Comparison of ENCODE assay signal across 21 mouse cellular contexts in genomic region chr17:72285961-72286360, GRCm38 (mm10).
DNase-seq lines count a peak whose midpoint lies in the region; ATAC-seq lines count a peak whose summit lies in the region.
"Had no signal": no experiment of that assay in that cellular context is flagged by ENCODE, and none has a peak within 500 bp of the region (broad histone marks: within the 10 kb centered on the region; RNA-seq: fewer than 3 reads in every experiment).

No protein-coding gene starts in this region.

- DNase-seq in cerebellum, postnatal 10 days, result peak; percentile 9 to 17
- no peak for DNase-seq in cerebellum, adult 11-12 months
- DNase-seq in layer of hippocampus, adult 18-20 months (ENCODE audit: low spot score in 2 of 2), result peak; percentile 10 to 29
- DNase-seq in layer of hippocampus, adult 9-10 months (ENCODE audit: low spot score), result no peak
- peak; percentile 8 for DNase-seq in ZHBTc4 (ENCODE audit: low read depth, low spot score)
- DNase-seq in midbrain, embryonic 14.5 days, result peak; percentile 56
- DNase-seq in kidney, adult 8-10 months, result no peak
- DNase-seq: adrenal gland, postnatal 36 days; cerebellum, adult 8-10 months; gastrocnemius, postnatal 36 days; kidney, adult 2 months; kidney, postnatal 25 days; lung, postnatal 4 days had no signal

- H3K9me3 ChIP-seq in midbrain, embryonic 14.5 days (ENCODE audit: control insufficient read depth, low read length), result no peaks in the 10 kb centered on the region
- H3K9me3 ChIP-seq: heart, embryonic 10.5 days; hindbrain, embryonic 12.5 days; limb, embryonic 13.5 days; lung, embryonic 15.5 days had no signal

- no peaks in the 10 kb centered on the region for H3K36me3 ChIP-seq in midbrain, embryonic 14.5 days (ENCODE audit: control insufficient read depth, insufficient read depth, low read length)
- H3K36me3 ChIP-seq: heart, embryonic 10.5 days; hindbrain, embryonic 12.5 days; limb, embryonic 13.5 days; lung, embryonic 15.5 days had no signal

- H3K4me2 ChIP-seq in midbrain, embryonic 14.5 days (ENCODE audit: low read length), result no peak overlapping the region
- H3K4me2 ChIP-seq: hindbrain, embryonic 12.5 days; limb, embryonic 13.5 days; lung, embryonic 15.5 days had no signal

- H3K9ac ChIP-seq in midbrain, embryonic 14.5 days (replicated peaks; ENCODE audit: low read length), result no peak overlapping the region
- H3K9ac ChIP-seq: hindbrain, embryonic 12.5 days; limb, embryonic 13.5 days; liver, embryonic 14.5 days; lung, embryonic 15.5 days had no signal

- no peak overlapping the region for H3K4me3 ChIP-seq in midbrain, embryonic 14.5 days (replicated peaks; ENCODE audit: low read depth, low read length)
- H3K4me3 ChIP-seq: heart, embryonic 10.5 days; hindbrain, embryonic 12.5 days; limb, embryonic 13.5 days; lung, embryonic 15.5 days had no signal

- no peak overlapping the region for H3K27ac ChIP-seq in midbrain, embryonic 14.5 days (replicated peaks; ENCODE audit: low read depth, low read length)
- H3K27ac ChIP-seq: heart, embryonic 10.5 days; hindbrain, embryonic 12.5 days; limb, embryonic 13.5 days; liver, embryonic 14.5 days; lung, embryonic 15.5 days; stomach, postnatal 0 days had no signal

- WGBS in midbrain, embryonic 14.5 days, result 4% methylated on average over 3 of the region's 3 CpGs

- 0 out of 2 replicates have a peak, but pooled peaks cover 5% of the 10 kb centered on the region for H3K4me1 ChIP-seq in midbrain, embryonic 14.5 days (ENCODE audit: control insufficient read depth, insufficient read depth, low read length)
- H3K4me1 ChIP-seq: heart, embryonic 10.5 days; hindbrain, embryonic 12.5 days; limb, embryonic 13.5 days; lung, embryonic 15.5 days had no signal

- no peaks in the 10 kb centered on the region for H3K27me3 ChIP-seq in midbrain, embryonic 14.5 days (ENCODE audit: control insufficient read depth, insufficient read depth, low read length)
- H3K27me3 ChIP-seq: hindbrain, embryonic 12.5 days; limb, embryonic 13.5 days; lung, embryonic 15.5 days had no signal

- no peak for ATAC-seq in midbrain, embryonic 14.5 days (ENCODE audit: low FRiP score, low TSS enrichment)
- ATAC-seq: CD4-positive, CD25-positive, alpha-beta regulatory T cell, adult 4 months; inflammation-experienced regulatory T-cells, adult 6 months had no signal

Comparison
In these comparisons a context has a peak if more than half of its experiments do, and no peak if none do; other contexts are left out.
1. DNase-seq: peak in cerebellum, postnatal 10 days (2 of 2), layer of hippocampus, adult 18-20 months (2 of 2), ZHBTc4 (single experiment) and midbrain, embryonic 14.5 days (single experiment); none in cerebellum, adult 11-12 months (single experiment), layer of hippocampus, adult 9-10 months (single experiment) and kidney, adult 8-10 months (0 of 2).